Mouse (Mus musculus) spleen, adult 2 months (tissue): ENCODE results near the gene Milr1. TPM values are rescaled to one million over a fixed set of nuclear protein-coding genes. Genes with fewer than 3 reads are reported as not detected.

Experiments used
- DNase-seq, 2 experiments: peaks; one replicate each; pipeline versions ENCODE4 v3.0.0 to v3.0.0-alpha.2; 2012 to 2021; ENCODE audit warnings: low spot score in 2 of 2, low read depth in 1 of 2
- H3K27ac ChIP-seq: fragments of 200-500 bp; 2 replicates; pipeline ENCODE4 v1.5.1; 2012; ENCODE audit warnings: low read length, inconsistent platforms; ENCODE audit not compliant: insufficient read depth
- H3K27me3 ChIP-seq: fragments of 200-500 bp; 2 replicates; pipeline ENCODE4 v1.6.1; 2012; ENCODE audit warnings: mild to moderate bottlenecking, moderate library complexity, low read length, inconsistent platforms; ENCODE audit not compliant: control insufficient read depth, insufficient read depth
- H3K36me3 ChIP-seq: fragments of 200-500 bp; 2 replicates; pipeline ENCODE4 v1.6.1; 2012; ENCODE audit warnings: mild to moderate bottlenecking, low read length, inconsistent platforms; ENCODE audit not compliant: control insufficient read depth, insufficient read depth
- H3K4me1 ChIP-seq: fragments of 200-500 bp; 2 replicates; pipeline ENCODE4 v1.6.1; 2011; ENCODE audit warnings: inconsistent platforms; ENCODE audit not compliant: control insufficient read depth, insufficient read depth, insufficient read length
- H3K4me3 ChIP-seq: fragments of 200-500 bp; 2 replicates; pipeline ENCODE4 v1.5.1; 2011; ENCODE audit warnings: mild to moderate bottlenecking, inconsistent platforms; ENCODE audit not compliant: insufficient read depth, insufficient read length; ENCODE audit errors: extremely low read depth
- CTCF ChIP-seq: fragments of 200-500 bp; IDR thresholded peaks from 2 replicates; pipeline ENCODE4 v1.5.1; 2011; ENCODE audit warnings: mild to moderate bottlenecking, inconsistent platforms; ENCODE audit not compliant: insufficient read depth, insufficient read length, insufficient replicate concordance; ENCODE audit errors: extremely low read depth
- POLR2A ChIP-seq: fragments of 200-500 bp; IDR thresholded peaks from 2 replicates; pipeline ENCODE4 v1.6.1; 2011; ENCODE audit warnings: low read depth, low read length, inconsistent platforms
- WGBS: fragments of 180-500 bp; shearing (Covaris S2); methylation state at CpG from one replicate; pipeline ENCODE4 v1.1.7; 2018; 5-methylcytosine and 5-hydroxymethylcytosine counted together
- polyA plus RNA-seq: library from polyadenylated mRNA; depleted of rRNA; stranded (reverse); fragments of >200 nt; gene quantifications from 2 replicates; pipeline ENCODE4 v1.2.3, GENCODE M21; 2012; rRNA removed

The Milr1 gene
- 3.3 and 4.2 TPM in 2 replicates for polyA plus RNA-seq

GRCm38 (mm10) chr11:106751039-106752018 lies at the start of gene Milr1:
TSS of gene Milr1 (plus strand) at chr11:106751226.
- 6% methylated on average over 17 of the region's 17 CpGs for WGBS
- TF ChIP-seq POLR2A (no peak), CTCF (no peak)
- peak within 1 kb of the TSS; percentile 99 for H3K27ac ChIP-seq
- peak in 1 of 2 experiments; percentile 70 for DNase-seq
- H3K4me1 ChIP-seq: no peaks in the 10 kb centered on the region
- H3K36me3 ChIP-seq: 0 out of 2 replicates have a peak, but pooled peaks cover 2% of the 10 kb centered on the region
- peak within 1 kb of the TSS; percentile 63 for H3K4me3 ChIP-seq
- H3K27me3 ChIP-seq: no peaks in the 10 kb centered on the region

DNA sequence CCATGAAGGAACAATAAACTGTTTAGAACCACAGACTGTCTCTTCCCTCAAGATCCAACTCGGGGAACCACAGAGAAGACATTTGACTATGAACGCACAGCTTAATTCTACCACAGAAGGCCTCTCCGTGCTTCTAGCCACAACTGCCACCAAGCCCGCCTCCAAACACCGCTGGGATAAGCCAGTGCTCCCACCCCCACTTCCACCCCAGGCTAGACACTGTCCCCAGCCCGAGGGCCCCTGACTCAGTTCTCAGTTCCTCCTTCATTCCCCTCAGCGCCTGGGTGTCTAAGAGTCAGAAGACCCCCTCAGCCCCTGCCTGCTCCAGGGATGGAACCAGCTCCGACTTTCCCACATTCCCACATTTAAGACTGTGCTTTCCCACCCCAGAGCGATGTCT lies 49.4 kb upstream of the Milr1 start:
- DNase-seq: no peak
- no peak overlapping the region for H3K4me3 ChIP-seq
- no peaks in the 10 kb centered on the region for H3K27me3 ChIP-seq
- no peak overlapping the region for H3K27ac ChIP-seq
- 51% methylated on average over 9 of the region's 9 CpGs for WGBS
- H3K4me1 ChIP-seq: peaks cover 2% of the 10 kb centered on the region; the same call in 1 of the 2 replicates
- peaks cover 38% of the 10 kb centered on the region for H3K36me3 ChIP-seq
- TF ChIP-seq POLR2A (no peak), CTCF (no peak)

GRCm38 (mm10) chr11:106702584-106702983 lies 48.4 kb upstream of the Milr1 start:
- Histone ChIP-seq H3K4me3 (no peak overlapping the region), H3K36me3 (peaks cover 39% of the 10 kb centered on the region), H3K27ac (no peak overlapping the region), H3K27me3 (no peaks in the 10 kb centered on the region), H3K4me1 (peaks cover 2% of the 10 kb centered on the region; the same call in 1 of the 2 replicates)
- DNase-seq: no peak
- TF ChIP-seq CTCF (no peak), POLR2A (no peak)
- WGBS: 91% methylated on average over 3 of the region's 3 CpGs

DNA sequence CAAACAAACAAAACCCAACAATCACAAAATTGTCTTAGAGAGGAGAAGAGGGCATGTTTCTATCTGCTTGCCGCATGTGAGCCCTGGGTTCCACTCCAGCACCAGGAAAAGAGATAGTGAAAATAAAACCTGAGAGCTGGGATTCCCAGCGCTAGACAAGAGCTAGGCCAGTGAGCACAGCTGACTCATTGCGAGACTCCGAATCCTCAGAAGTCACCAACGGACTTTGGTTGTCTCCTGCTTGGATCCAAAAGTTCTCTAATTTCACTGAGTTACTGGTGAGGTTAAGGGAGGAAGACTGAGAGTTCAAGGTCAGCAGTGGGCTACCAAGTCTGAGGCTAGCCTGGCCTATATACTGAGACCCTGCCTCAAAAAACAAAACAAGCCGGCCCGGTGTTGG lies 47.1 kb upstream of the Milr1 start:
- Histone ChIP-seq H3K36me3 (peaks cover 29% of the 10 kb centered on the region), H3K27me3 (no peaks in the 10 kb centered on the region), H3K27ac (no peak overlapping the region), H3K4me1 (peaks cover 2% of the 10 kb centered on the region; the same call in 1 of the 2 replicates), H3K4me3 (no peak overlapping the region)
- TF ChIP-seq POLR2A: no peak
- TF ChIP-seq CTCF: no peak
- DNase-seq: no peak
- 88% methylated on average over 7 of the region's 7 CpGs for WGBS

DNA sequence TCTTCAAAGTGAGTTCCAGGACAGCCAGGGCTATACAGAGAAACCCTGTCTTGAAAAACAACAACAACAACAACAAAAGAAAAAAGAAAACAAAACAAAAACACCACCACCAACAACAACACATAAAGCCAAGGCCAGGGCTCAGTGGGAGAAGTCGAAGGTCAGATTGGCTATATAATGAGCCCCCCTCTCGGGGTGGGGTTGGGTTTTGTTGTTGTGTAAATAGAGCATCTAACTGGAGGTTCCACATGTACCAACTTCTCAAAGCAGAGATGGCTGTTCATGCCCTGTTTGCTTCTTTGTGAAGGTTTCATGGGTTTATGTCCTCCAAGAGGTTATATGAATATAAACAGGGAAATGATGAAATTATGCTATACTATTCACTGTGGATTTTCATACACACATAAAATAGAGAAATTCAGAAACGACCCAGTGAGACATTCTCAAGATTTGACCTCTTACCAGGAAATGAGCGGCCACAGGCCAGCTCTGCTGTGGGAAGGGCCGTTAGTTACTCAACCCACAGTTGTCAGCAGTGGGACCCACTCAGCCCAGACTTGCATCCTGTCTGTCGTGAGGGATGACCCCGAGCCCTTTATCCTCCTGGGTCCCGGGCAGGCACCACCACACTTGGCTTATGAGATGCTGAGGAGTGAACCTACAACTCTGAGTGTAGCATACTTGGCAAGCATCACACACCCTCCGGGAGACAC lies 46.5 kb upstream of the Milr1 start:
- Histone ChIP-seq H3K36me3 (peaks cover 24% of the 10 kb centered on the region), H3K4me1 (peaks cover 2% of the 10 kb centered on the region; the same call in 1 of the 2 replicates), H3K27me3 (no peaks in the 10 kb centered on the region), H3K4me3 (no peak overlapping the region), H3K27ac (no peak overlapping the region)
- 41% methylated on average over 9 of the region's 9 CpGs for WGBS
- no peak for DNase-seq
- TF ChIP-seq POLR2A (no peak), CTCF (no peak)

DNA sequence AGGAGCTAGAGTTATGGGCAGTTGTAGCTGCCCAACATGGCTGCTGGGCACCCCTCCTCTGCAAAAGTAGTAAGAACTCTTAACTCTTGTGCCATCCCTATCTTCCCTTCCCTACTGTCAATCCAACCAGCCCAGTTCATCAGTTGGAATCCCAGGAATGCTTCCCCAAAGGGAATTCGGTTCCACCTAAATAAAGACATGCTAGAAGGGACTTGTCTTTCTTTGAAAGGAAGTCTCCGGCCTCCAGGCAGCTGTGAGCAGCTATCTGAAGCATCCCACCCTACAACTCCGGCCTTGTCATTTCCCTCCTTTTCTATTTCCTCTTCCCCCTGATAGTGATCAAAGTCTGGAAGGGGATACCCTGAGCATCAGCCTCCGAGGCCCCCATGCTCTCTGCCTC lies 44.8 kb upstream of the Milr1 start:
- Histone ChIP-seq H3K27me3 (no peaks in the 10 kb centered on the region), H3K4me1 (peaks cover 2% of the 10 kb centered on the region; the same call in 1 of the 2 replicates), H3K36me3 (peaks cover 34% of the 10 kb centered on the region), H3K4me3 (no peak overlapping the region), H3K27ac (no peak overlapping the region)
- WGBS: 63% methylated on average over 4 of the region's 4 CpGs
- no peak for DNase-seq
- no peak for TF ChIP-seq CTCF
- no peak for TF ChIP-seq POLR2A

DNA sequence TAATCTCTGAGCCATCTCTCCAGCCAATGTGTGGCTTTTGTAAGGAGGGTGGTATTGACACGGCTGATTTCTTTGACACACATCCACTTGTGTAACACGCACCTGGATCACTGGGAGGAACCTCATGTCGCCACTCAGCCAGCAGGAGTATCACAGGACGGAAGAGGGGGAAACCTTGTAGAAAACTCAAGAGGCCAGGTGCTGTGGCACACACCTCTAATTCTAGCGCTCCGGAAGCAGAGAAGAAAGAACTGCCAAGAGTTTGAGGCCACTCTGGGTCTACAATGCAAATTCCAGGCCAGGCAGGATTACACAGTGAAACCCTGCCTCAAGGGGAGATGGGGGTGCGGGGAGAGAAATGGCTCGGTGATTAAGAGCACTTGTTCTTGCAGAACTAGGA lies 43.9 kb upstream of the Milr1 start:
- Histone ChIP-seq H3K36me3 (peaks cover 36% of the 10 kb centered on the region), H3K27me3 (no peaks in the 10 kb centered on the region), H3K4me3 (no peak overlapping the region), H3K4me1 (peaks cover 2% of the 10 kb centered on the region; the same call in 1 of the 2 replicates), H3K27ac (no peak overlapping the region)
- TF ChIP-seq POLR2A: no peak
- no peak for TF ChIP-seq CTCF
- WGBS: 89% methylated on average over 8 of the region's 8 CpGs
- no peak for DNase-seq
